ENCODE assay signal across 9 mouse cellular contexts in the genomic region with DNA sequence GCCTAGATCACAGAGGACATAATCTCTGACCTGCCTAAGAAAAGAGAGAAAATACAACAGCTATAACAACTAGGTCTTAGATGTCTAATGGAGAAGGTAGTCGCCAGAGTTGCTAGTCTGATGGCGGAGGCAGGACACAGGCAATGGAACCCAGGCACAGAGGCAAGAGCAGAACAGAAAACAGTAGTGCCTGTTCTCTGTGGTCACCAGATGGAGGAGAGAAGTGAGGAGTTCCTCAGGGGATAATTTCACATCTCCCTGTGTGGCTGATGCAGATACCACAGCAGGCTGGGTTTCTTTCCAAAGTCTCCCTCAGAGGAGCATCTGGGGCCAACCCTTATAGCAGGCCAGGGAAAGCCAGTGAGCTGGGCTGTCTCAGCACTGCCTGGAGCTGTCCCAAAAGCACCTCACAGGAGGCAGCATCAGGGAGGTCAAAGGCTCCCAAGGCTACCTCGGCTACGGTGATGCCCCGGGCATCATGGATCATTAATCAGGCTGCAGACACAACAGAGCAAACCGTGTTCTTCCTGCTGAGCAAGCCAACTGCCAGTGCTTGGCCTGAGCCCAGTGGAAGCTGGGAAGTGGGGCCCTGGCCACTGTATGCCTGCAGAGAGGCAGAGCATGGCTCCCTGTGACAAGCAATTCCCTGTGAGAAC. TPM values are rescaled to one million over a fixed set of nuclear protein-coding genes. Genes with fewer than 3 reads are reported as not detected.
A peak's percentile ranks its signal among the peaks of the same experiment; 100 is the strongest.
DNase-seq lines count a peak whose midpoint lies in the region; ATAC-seq and TF ChIP-seq lines count a peak whose summit lies in the region.
"Had no signal": no experiment of that assay in that cellular context is flagged by ENCODE, and none has a peak within 500 bp of the region (broad histone marks: within the 10 kb centered on the region; RNA-seq: fewer than 3 reads in every experiment).

No protein-coding gene starts in this region.

- no peak for DNase-seq in layer of hippocampus, adult 2 months (ENCODE audit: low spot score in 2 of 2)
- no peak for DNase-seq in layer of hippocampus, postnatal 14 days (ENCODE audit: low spot score in 2 of 2)
- peak; percentile 83 for DNase-seq in cerebellum, adult 11-12 months
- peak; percentile 24 for DNase-seq in neural tube, embryonic 10.5 days (ENCODE audit: extremely low spot score, low spot score)
- no peak for DNase-seq in thymus, postnatal 10 days (ENCODE audit: low spot score in 2 of 2)
- no peak for DNase-seq in left cerebral cortex, postnatal 10 days (ENCODE audit: extremely low spot score in 1 of 2, low spot score in 2 of 2)
- no peak for DNase-seq in right cerebral cortex, postnatal 36 days (ENCODE audit: low spot score in 2 of 2)

- H3K27me3 ChIP-seq in hindbrain, embryonic 15.5 days: no peaks in the 10 kb centered on the region
- H3K27me3 ChIP-seq: liver, embryonic 12.5 days had no signal

- 40% methylated on average over 6 of the region's 6 CpGs for WGBS in hindbrain, embryonic 15.5 days

- intact Hi-C loops in left cerebral cortex, postnatal 10 days (cut with DNase I): no loop called here

- H3K4me2 ChIP-seq in hindbrain, embryonic 15.5 days: no peak overlapping the region
- H3K4me2 ChIP-seq: liver, embryonic 12.5 days had no signal

- peaks cover 26% of the 10 kb centered on the region for H3K4me1 ChIP-seq in hindbrain, embryonic 15.5 days (replicated peaks)

- no peaks in the 10 kb centered on the region for H3K9me3 ChIP-seq in hindbrain, embryonic 15.5 days
- H3K9me3 ChIP-seq: liver, embryonic 12.5 days had no signal

- TF ChIP-seq CTCF in layer of hippocampus, adult 2 months (conservative IDR thresholded peaks at IDR 0.05): no peak

- peak; percentile 65; the same call in 1 of the 2 replicates for ATAC-seq in hindbrain, embryonic 15.5 days (ENCODE audit: low FRiP score, low read depth)
- ATAC-seq: liver, embryonic 12.5 days had no signal

- 0 out of 2 replicates have a peak overlapping the region, but pooled peaks have one; percentile 1 for H3K27ac ChIP-seq in layer of hippocampus, adult 2 months
- no peak overlapping the region for H3K27ac ChIP-seq in hindbrain, embryonic 15.5 days (replicated peaks)
- H3K27ac ChIP-seq: liver, embryonic 12.5 days had no signal

- no peaks in the 10 kb centered on the region for H3K36me3 ChIP-seq in hindbrain, embryonic 15.5 days
- H3K36me3 ChIP-seq: liver, embryonic 12.5 days had no signal

- no peak overlapping the region for H3K4me3 ChIP-seq in layer of hippocampus, adult 2 months
- H3K4me3 ChIP-seq in hindbrain, embryonic 15.5 days: no peak overlapping the region
- H3K4me3 ChIP-seq: liver, embryonic 12.5 days had no signal

- no peak overlapping the region for H3K9ac ChIP-seq in hindbrain, embryonic 15.5 days
- H3K9ac ChIP-seq: liver, embryonic 12.5 days had no signal

RNA-seq across cellular contexts. Expression of gene Plxdc1, which starts 29.2 kb away (rescaled TPM):
- 10 to 100 TPM in 1 of 2 experiments, 1 to 10 TPM in 1; 9.0 to 10.3 TPM for total RNA-seq in layer of hippocampus, adult 2 months (2021)
- total RNA-seq in layer of hippocampus, postnatal 14 days (2021): 1 to 10 TPM; 7.9 to 9.6 TPM
- polyA plus RNA-seq in hindbrain, embryonic 15.5 days (2015; fragmentation: Nextera tagmentation; extraction: Ambion mirVana): 1.4 and 1.5 TPM in 2 replicates
- total RNA-seq in left cerebral cortex, postnatal 10 days (2021): 1 to 10 TPM; 5.9 to 8.3 TPM

RNA-seq across cellular contexts. Expression of gene Arl5c, which starts 38.9 kb away (rescaled TPM):
- total RNA-seq in layer of hippocampus, adult 2 months (2021): 1 to 10 TPM; 1.4 to 1.7 TPM
- 1 to 10 TPM; 1.5 to 1.6 TPM for total RNA-seq in layer of hippocampus, postnatal 14 days (2021)
- polyA plus RNA-seq in hindbrain, embryonic 15.5 days (2015; fragmentation: Nextera tagmentation; extraction: Ambion mirVana): 12.9 and 13.7 TPM in 2 replicates
- 1 to 10 TPM; 2.6 to 3.7 TPM for total RNA-seq in left cerebral cortex, postnatal 10 days (2021)

Comparison
In these comparisons a context has a peak if more than half of its experiments do, and no peak if none do; other contexts are left out.
1. DNase-seq: peak in cerebellum, adult 11-12 months (single experiment) and neural tube, embryonic 10.5 days (single experiment); none in layer of hippocampus, adult 2 months (0 of 2), layer of hippocampus, postnatal 14 days (0 of 2), thymus, postnatal 10 days (0 of 2), left cerebral cortex, postnatal 10 days (0 of 2) and right cerebral cortex, postnatal 36 days (0 of 2).